Mouse (Mus musculus) myocyte (in vitro differentiated cells): ENCODE measurements around the gene Ogdh. TPM values are rescaled to one million over a fixed set of nuclear protein-coding genes. Genes with fewer than 3 reads are reported as not detected.

Source experiments
- H3K27me3 ChIP-seq: one replicate; pipeline ENCODE4 v1.6.1; 2011; ENCODE audit not compliant: control insufficient read depth, insufficient read depth, insufficient read length
- H3K36me3 ChIP-seq: one replicate; pipeline ENCODE4 v1.6.1; 2011; ENCODE audit not compliant: control insufficient read depth, insufficient read depth
- H3K4me2 ChIP-seq: one replicate; pipeline ENCODE4 v1.6.1; 2011; ENCODE audit warnings: low read depth, control low read depth
- H3K4me3 ChIP-seq: one replicate; pipeline ENCODE4 v1.5.1; 2011; ENCODE audit warnings: mild to moderate bottlenecking, control low read depth, moderate library complexity
- H3K79me2 ChIP-seq: one replicate; pipeline ENCODE4 v1.6.1; 2011; ENCODE audit not compliant: control insufficient read depth, insufficient read depth
- H3ac ChIP-seq: one replicate; pipeline ENCODE4 v1.6.1; 2011; ENCODE audit not compliant: control insufficient read depth, insufficient read length
- CEBPB ChIP-seq: IDR thresholded peaks from 2 replicates; pipeline ENCODE4 v1.6.1; 2011; ENCODE audit warnings: mild to moderate bottlenecking, moderate library complexity; ENCODE audit not compliant: poor library complexity, insufficient read depth, severe bottlenecking
- E2F4 ChIP-seq: IDR thresholded peaks from one replicate; pipeline ENCODE4 v1.6.1; 2011; ENCODE audit warnings: mild to moderate bottlenecking, control low read depth, moderate library complexity; ENCODE audit not compliant: insufficient read depth
- MAX ChIP-seq: IDR thresholded peaks from one replicate; pipeline ENCODE4 v1.6.1; 2011; ENCODE audit warnings: low read depth, mild to moderate bottlenecking, control low read depth
- MYOD1 ChIP-seq, 3 experiments: IDR thresholded peaks; one replicate each; pipeline ENCODE4 v1.6.1; 2011; ENCODE audit warnings: control low read depth in 2 of 3, low read depth in 2 of 3, mild to moderate bottlenecking in 2 of 3, moderate library complexity in 1 of 3; ENCODE audit not compliant: insufficient read length in 2 of 3, control insufficient read depth in 1 of 3
- MYOG ChIP-seq, 3 experiments: IDR thresholded peaks; one replicate each; pipeline ENCODE4 v1.6.1; 2011; ENCODE audit warnings: control low read depth in 2 of 3, low read depth in 2 of 3, mild to moderate bottlenecking in 2 of 3; ENCODE audit not compliant: insufficient read length in 2 of 3, control insufficient read depth in 1 of 3, insufficient read depth in 1 of 3
- POLR2A ChIP-seq: IDR thresholded peaks from one replicate; pipeline ENCODE4 v1.6.1; 2011; ENCODE audit warnings: low read depth, mild to moderate bottlenecking, control low read depth, moderate library complexity; ENCODE audit not compliant: insufficient read length
- POLR2AphosphoS2 ChIP-seq: IDR thresholded peaks from one replicate; pipeline ENCODE4 v1.6.1; 2011; ENCODE audit warnings: low read depth, control low read depth; ENCODE audit not compliant: insufficient read length
- REST ChIP-seq: IDR thresholded peaks from one replicate; pipeline ENCODE4 v1.6.1; 2011; ENCODE audit warnings: mild to moderate bottlenecking, control low read depth, moderate library complexity; ENCODE audit not compliant: insufficient read depth, insufficient read length
- SRF ChIP-seq: IDR thresholded peaks from one replicate; pipeline ENCODE4 v1.6.1; 2011; ENCODE audit warnings: low read depth; ENCODE audit not compliant: control insufficient read depth, insufficient read length
- TCF12 ChIP-seq: IDR thresholded peaks from one replicate; pipeline ENCODE4 v1.6.1; 2011; ENCODE audit warnings: mild to moderate bottlenecking, control low read depth; ENCODE audit not compliant: poor library complexity, insufficient read depth, severe bottlenecking
- TCF3 ChIP-seq: IDR thresholded peaks from one replicate; pipeline ENCODE4 v1.6.1; 2011; ENCODE audit warnings: low read depth, control low read depth; ENCODE audit not compliant: insufficient read length
- USF1 ChIP-seq: IDR thresholded peaks from one replicate; pipeline ENCODE4 v1.6.1; 2011; ENCODE audit warnings: low read depth, mild to moderate bottlenecking, control low read depth, moderate library complexity
- polyA plus RNA-seq: library from polyadenylated mRNA; unstranded; fragments of >200 nt; fragmentation: generic; extraction: Trizol; gene quantifications from one replicate; pipeline ENCODE4 v1.2.1, GENCODE M21; 2012; ENCODE audit warnings: missing spikeins

Gene Ogdh
- polyA plus RNA-seq, 1 experiment: 127 TPM

DNA sequence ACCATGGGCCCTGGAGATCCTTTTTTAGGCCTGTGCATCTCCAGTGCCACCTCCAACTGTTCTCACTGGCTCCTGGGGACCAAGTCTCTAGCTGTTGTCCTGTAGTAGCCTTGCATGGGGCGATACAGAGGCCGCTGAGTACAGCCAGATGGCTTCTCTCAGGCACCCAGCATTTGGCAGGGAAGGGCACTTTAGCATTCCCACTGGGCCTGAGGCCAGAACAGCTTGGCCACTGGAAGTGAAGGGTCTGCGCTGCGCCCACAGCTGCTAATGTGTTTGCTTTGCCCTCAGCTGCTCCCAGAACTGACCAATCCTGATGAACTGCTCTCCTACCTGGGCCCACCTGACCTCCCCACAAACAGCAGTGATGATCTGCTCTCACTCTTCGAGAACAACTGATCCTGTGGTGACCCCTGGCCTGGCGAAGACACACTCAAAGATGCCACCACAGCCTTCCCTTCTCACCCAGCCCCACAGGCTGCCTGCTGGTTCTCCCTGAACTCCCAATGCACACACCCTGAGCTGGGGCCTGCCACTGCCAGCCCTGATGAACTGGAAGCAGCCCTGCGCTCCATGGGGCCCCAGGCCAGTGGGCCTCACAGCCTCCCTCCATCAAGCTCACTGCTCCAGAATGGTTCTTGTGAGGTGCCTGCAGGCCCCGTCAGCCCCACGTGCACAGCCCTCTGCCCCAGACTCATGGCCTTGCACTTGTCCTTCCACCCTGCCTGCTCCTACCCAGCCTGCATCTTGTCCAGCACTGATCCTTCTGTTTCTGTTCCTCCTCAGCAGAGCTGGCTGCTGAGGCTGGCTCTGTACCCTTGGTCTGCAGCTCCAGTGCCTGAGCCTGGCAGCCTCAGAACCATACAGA, 113.5 kb downstream of the Ogdh start:
- H3K4me2 ChIP-seq: no peak overlapping the region
- H3K4me3 ChIP-seq: no peak overlapping the region
- no peaks in the 10 kb centered on the region for H3K79me2 ChIP-seq
- no peak for TF ChIP-seq USF1
- peak; percentile 22 for TF ChIP-seq POLR2AphosphoS2
- no peak overlapping the region for H3ac ChIP-seq
- peaks cover 5% of the 10 kb centered on the region for H3K36me3 ChIP-seq
- no peaks in the 10 kb centered on the region for H3K27me3 ChIP-seq

DNA sequence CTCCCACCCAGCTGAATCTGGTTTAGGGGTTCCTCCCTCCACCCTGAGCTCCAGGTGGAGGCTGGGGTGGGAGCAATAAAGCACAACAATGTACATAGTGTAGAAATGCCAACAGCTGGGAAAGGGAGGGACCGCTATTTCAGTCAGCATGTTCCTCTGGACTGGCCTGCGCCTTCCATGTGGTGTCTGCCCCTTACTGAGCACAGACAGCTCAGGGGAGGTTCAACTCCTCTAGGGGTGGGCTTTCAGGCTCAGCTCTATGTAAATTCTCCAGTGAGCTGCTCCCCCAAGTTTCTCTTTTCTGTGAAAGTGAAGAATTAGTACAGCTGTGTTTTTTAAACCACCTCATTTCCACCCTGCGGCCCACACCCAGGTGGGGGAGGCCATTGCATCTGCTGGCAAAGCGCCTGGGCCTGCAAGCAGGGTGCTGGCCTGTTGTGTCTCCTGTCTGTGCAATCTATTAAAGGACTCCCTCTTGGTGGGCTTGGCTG, 114.2 kb downstream of the Ogdh start:
- Histone ChIP-seq H3K36me3 (peaks cover 5% of the 10 kb centered on the region), H3K79me2 (no peaks in the 10 kb centered on the region), H3ac (no peak overlapping the region), H3K27me3 (no peaks in the 10 kb centered on the region), H3K4me2 (no peak overlapping the region), H3K4me3 (no peak overlapping the region)
- no peak for TF ChIP-seq POLR2AphosphoS2
- TF ChIP-seq POLR2A: no peak
- TF ChIP-seq REST: no peak
- TF ChIP-seq USF1: no peak
- no peak for TF ChIP-seq CEBPB
- no peak for TF ChIP-seq TCF3
- no peak for TF ChIP-seq E2F4
- no peak for TF ChIP-seq MYOD1 (IDR thresholded peaks at IDR 0.05; ENCODE audit: control insufficient read depth in 1 of 3, insufficient read length in 2 of 3, low read depth in 2 of 3)
- no peak for TF ChIP-seq TCF12
- TF ChIP-seq SRF: no peak
- TF ChIP-seq MAX: no peak
- TF ChIP-seq MYOG (IDR thresholded peaks at IDR 0.05; ENCODE audit: control insufficient read depth in 1 of 3, insufficient read depth in 1 of 3, insufficient read length in 2 of 3, low read depth in 2 of 3): no peak

Other genes with a start within 250 kb of the Ogdh start
- gene Camk2b, start 225.3 kb upstream of the Ogdh start, polyA plus RNA-seq: 1.5 TPM
- gene A730071L15Rik, start 91.6 kb upstream of the Ogdh start, polyA plus RNA-seq: 0.07 TPM
- gene Nudcd3, start 91.2 kb upstream of the Ogdh start, polyA plus RNA-seq: 67.1 TPM
- 0.07 TPM for gene Npc1l1, start 61.5 kb upstream of the Ogdh start, polyA plus RNA-seq
- gene Ddx56, start 23.9 kb upstream of the Ogdh start, polyA plus RNA-seq: 55.7 TPM
- gene Tmed4, start 16.8 kb upstream of the Ogdh start, polyA plus RNA-seq: 66.9 TPM
- gene Zmiz2, start 97.4 kb downstream of the Ogdh start, polyA plus RNA-seq: 37.1 TPM
- gene Ppia, start 123.8 kb downstream of the Ogdh start, polyA plus RNA-seq: 3,065 TPM
- gene H2afv, start 152.8 kb downstream of the Ogdh start, polyA plus RNA-seq: 175 TPM
- gene Purb, start 184.3 kb downstream of the Ogdh start, polyA plus RNA-seq: 33.2 TPM
- gene Myo1g, start 229.3 kb downstream of the Ogdh start, polyA plus RNA-seq: 0.04 TPM